Mouse (Mus musculus) brown adipose tissue, adult 24 weeks (tissue): ENCODE measurements around the gene Akt2. TPM values are rescaled to one million over a fixed set of nuclear protein-coding genes. Genes with fewer than 3 reads are reported as not detected.

ENCODE experiments used
- H3K27ac ChIP-seq: fragments of 200-500 bp; replicated peaks from 2 replicates; pipeline ENCODE4 v1.5.1; 2012; ENCODE audit warnings: low read depth, mild to moderate bottlenecking, low read length
- H3K4me1 ChIP-seq: fragments of 200-500 bp; 2 replicates; pipeline ENCODE4 v1.6.1; 2012; ENCODE audit warnings: low read length, mixed read lengths; ENCODE audit not compliant: control insufficient read depth, insufficient read depth, insufficient read length
- H3K4me3 ChIP-seq: fragments of 200-500 bp; 2 replicates; pipeline ENCODE4 v1.5.1; 2012; ENCODE audit warnings: low read depth, mild to moderate bottlenecking, low read length, moderate library complexity; ENCODE audit not compliant: insufficient read depth
- polyA plus RNA-seq: library from polyadenylated mRNA; stranded (reverse); fragments of >200 nt; gene quantifications from 2 replicates; pipeline ENCODE4 v1.2.4, GENCODE M21; 2012; ENCODE audit not compliant: missing spikeins, insufficient read depth, insufficient read length

Gene Akt2
- polyA plus RNA-seq, 1 experiment, result 321 TPM

DNA sequence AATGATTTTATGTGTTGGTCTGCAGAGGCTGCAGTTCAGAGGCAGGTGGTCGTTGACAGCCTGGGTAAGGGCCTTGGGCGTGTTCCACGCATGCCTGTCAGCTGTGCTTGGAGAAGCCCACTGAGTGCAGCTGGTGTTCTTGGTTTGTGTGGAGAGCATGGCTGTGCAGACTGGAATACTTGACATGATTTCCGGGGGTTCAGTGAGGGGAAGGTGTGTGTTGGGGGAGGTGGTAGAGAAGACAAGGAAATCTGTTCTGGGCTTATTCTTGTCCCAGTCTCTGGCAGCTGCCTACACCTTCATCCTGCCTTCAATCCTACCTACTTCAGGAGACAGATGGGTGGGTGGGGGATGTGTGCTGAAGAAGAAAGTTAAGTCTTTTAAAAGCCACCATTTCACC, 10.3 kb downstream of the Akt2 start:
- Histone ChIP-seq H3K27ac (no peak overlapping the region), H3K4me3 (no peak overlapping the region), H3K4me1 (peaks cover 34% of the 10 kb centered on the region)

DNA sequence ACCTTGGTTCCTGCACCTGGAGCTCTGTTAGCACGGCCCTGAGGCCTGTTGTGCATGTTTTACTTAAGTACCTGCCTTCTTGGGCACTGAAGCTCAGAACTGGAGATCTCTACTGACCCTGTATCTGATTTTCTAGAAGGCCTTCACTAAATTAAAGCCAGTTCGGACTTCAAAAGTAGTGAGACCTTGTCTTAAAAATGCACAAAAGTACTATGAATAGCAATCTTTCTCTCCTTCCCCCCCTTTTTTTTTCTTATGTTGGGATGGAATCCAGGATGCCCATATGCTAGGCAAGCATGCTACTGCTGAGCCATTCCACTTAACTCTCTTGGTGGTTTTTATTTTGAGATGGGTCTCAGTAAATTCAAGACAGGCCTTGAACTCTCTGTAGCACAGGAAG, 10.8 kb downstream of the Akt2 start:
- Histone ChIP-seq H3K4me1 (peaks cover 29% of the 10 kb centered on the region), H3K27ac (no peak overlapping the region), H3K4me3 (no peak overlapping the region)

DNA sequence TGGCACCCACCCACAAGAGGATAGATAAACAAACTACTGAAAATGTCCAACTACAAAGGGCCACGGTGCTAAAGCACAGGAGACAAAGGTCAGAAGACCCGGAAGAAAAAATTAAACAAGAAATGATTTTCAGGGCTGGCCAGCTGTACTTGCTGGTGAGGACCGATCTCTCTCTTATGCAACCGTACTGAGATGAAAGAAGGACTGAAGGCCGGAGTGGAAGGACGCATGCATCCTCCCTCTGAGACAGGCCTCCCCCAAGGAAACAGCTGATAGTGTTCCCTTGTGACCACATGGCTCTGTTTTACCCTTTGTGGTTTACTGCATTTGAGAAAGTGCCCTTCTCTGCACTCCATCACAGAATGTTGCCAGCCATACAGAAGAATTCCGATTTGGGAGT, 11.5 kb downstream of the Akt2 start:
- Histone ChIP-seq H3K4me3 (no peak overlapping the region), H3K4me1 (peaks cover 22% of the 10 kb centered on the region), H3K27ac (no peak overlapping the region)

DNA sequence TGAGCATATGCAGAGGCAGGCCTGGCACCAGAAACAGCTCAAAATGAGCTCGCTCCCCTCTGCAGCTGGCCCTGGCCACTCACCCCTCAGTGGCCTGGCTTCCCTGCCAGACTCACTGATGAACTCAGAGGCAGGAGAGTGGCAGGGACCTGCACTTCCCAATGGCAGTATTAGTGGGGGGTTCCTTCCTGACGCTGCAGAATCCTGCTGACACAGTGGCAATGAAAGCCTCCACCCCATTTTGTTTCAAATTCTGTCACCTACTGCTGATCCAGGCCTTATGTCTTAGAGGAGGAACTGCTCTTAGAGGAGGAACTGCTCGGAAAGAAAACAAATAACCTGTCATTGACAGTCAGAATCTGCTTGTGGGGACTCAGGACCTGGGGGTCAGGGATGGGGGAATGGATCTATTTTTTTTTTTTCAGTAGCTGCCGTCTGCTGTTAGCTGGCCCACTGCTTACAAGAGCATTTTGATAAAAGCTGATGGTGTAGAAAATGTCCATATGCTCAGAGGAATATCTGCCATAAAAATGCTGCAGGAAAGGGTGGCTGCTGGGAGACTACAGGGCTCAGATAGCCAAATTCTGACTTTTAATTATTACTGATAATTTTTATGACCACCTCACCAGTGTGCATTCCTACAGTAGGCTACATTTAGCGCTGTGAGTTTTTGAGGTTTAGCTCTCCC, 13.5 kb downstream of the Akt2 start:
- H3K4me1 ChIP-seq, result peaks cover 26% of the 10 kb centered on the region
- no peak overlapping the region for H3K4me3 ChIP-seq
- H3K27ac ChIP-seq, result peak overlapping the region; percentile 66

DNA sequence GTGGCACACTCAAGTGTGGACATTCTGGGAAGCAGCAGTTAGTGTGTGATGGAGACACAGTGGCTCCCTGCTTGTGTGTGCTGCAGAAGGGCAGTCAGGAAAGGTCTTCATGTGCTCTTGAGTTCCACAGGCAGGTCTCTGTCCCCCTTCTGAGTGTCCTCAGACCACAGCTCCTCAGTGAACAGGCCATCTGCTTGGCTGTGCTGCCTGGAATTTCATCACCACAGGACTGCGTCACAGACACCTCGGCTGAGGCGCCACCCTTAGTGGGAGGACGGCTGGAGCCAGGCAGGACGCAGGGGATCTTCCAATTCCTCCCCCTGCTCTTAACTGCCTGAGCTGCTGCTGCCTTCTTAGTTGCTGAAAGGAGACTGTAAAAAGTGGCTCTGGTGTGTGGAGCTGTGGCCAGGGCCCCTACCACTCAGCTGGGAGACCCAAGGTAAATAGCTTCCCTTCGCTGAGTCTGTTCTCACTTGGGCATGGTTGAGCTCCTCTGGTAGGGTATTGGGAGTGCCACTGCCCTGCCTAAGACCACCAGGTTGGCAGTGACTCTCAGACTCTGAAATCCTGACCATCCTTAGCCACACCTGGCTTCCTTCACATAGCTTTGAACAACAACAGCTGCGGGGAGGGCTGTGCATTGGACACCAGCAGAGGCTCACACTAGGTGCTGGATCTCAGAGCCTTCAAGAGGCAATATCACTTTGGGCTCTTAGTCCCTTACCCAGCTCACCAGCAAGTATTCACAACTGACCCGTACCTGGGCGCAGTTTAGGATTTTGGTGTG, 14.3 kb downstream of the Akt2 start:
- peak overlapping the region; percentile 57 for H3K4me3 ChIP-seq
- peak overlapping the region; percentile 94 for H3K27ac ChIP-seq
- peaks cover 19% of the 10 kb centered on the region for H3K4me1 ChIP-seq

DNA sequence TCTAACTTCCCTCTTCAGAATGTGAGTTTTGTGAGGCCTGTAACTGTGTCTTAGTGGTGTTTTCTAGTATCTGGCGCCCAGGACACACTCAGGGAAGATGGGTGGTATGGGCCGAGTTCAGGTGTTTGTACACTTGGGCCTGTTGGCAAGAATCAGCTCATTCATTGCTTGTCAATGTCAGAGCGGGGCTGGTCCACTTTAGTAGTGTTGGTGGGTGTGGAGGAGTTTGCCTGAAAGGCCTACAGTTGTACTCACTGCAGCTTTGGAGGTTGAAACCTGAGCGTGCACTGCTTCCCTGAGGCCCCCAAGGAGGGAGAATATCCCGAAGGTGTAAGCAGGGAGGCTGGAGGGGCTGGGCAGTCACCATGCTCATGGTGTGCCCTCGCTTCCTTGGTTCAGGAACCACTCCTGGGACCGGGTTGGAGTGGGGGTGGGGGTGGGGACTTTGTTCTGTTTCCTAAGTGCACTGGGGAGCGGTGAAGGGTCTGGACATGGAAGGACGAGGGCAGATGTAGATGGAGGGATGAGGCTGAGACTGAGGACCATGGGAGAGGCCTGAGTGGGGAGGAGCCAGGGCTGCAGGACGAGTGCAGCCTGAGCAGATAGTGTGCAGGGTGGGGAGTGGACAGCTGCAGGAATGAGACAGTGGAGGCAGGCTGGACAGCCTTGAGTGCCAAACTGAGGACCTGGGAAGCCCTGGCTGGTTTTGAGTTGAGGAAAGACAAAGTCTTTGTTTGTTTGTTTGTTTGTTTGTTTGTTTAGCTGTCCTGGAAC, 15.3 kb downstream of the Akt2 start:
- H3K4me1 ChIP-seq, result peaks cover 19% of the 10 kb centered on the region
- H3K27ac ChIP-seq, result peak overlapping the region; percentile 94
- H3K4me3 ChIP-seq, result peak overlapping the region; percentile 57

DNA sequence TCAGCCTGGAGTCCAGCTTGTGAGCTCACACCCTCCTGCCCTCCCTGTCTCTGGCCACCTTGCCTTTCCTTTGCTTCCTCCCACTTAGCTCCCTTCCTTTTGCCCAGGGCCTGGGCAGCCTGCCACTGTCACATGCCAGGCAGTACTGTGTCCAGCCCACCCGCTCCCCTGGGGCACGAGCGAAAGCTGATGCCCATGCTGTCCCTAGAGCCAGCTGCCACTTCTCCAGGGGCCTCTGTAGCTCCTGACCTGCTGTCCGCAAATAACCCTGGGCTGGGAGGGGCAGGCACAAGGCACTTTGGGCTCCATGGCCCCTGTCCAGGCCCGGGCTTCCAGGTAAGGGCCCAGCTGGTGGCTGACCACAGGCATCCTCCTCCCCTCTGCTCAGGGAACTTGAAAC, 16.2 kb downstream of the Akt2 start:
- H3K4me1 ChIP-seq, result peaks cover 19% of the 10 kb centered on the region
- H3K27ac ChIP-seq, result peak overlapping the region; percentile 94
- peak overlapping the region; percentile 57 for H3K4me3 ChIP-seq

DNA sequence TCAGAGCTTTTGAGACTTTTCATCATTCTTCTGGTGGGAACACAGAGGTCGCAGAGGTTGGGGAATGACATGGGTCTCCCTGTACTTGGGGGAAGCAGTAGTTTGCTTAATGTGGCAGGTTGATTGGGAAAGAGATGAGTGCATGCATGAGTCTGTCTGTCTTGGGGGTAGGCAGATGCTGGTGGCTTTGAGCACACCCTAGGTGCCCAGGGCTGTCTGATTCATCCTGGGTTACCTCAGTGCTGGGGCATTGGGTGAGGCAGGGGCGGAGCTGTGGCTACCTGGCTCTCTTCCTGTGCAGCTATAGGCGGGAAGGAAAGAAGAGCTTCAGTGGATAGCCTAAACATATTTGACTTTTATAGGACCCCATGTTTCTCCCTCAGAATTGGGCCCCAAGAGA, 16.8 kb downstream of the Akt2 start:
- Histone ChIP-seq H3K4me3 (peak overlapping the region; percentile 36), H3K4me1 (peaks cover 16% of the 10 kb centered on the region), H3K27ac (peak overlapping the region; percentile 81)

DNA sequence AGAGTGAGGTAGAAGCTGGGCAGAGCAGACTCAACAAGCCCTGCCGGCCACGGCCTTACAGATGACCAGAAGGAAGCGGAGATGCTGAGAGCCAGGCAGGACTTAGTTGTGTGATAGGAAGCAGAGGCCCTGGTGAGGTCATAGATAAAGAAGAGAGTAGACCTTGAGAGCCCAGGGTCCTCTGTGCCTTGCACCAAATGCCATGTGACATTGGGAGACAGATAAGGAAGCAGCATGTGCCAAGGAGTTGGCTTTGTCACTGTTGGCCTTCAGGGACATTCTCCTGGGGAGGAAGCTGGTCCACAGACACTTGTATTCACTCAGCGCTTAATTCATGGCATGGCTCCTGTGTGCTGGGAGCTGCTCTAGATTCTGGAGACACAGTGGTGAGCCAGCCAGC, 17.9 kb downstream of the Akt2 start:
- Histone ChIP-seq H3K4me3 (0 out of 2 replicates have a peak overlapping the region, but pooled peaks have one; percentile 1), H3K27ac (peak overlapping the region; percentile 81), H3K4me1 (peaks cover 13% of the 10 kb centered on the region)

DNA sequence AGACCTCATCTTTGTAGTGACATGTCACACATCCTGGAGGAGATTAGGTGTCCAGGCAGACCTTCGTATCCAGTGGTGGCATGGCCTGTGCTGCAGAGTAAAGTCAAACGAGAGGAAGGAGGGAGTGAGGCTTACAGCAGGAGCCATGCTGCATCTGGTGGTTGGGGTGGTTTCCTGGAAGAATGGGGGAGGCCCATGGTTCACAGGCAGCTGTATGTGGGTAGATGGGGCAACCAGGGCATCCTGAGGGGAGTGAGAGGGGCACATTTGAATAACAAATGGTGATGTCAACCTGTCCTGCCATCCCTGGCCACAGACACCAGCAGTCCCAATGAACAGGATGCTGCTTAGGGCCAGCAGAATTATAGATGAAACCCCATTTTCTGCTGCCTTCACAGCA, 18.3 kb downstream of the Akt2 start:
- Histone ChIP-seq H3K4me3 (0 out of 2 replicates have a peak overlapping the region, but pooled peaks have one; percentile 1), H3K27ac (peak overlapping the region; percentile 81), H3K4me1 (peaks cover 15% of the 10 kb centered on the region)

DNA sequence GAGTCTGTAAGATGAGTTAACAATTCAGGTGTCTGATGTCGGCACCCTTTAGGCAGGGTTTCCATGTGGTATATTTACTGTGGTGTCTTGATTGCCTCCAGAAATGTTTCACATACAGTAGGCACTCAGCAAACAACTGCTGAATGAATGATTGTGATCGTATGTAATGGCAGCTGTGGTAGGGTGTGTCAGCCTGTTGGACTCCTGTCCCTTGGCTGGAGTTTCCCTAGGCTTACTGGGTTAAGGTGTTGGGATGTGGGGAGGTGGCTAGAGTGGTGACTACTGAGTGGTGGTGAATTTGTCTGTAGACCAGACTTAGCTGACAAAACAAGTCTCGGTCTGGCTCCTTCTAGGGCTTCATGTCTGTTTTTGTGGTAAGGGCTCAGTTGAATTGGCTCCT, 19.0 kb downstream of the Akt2 start:
- Histone ChIP-seq H3K4me1 (peaks cover 13% of the 10 kb centered on the region), H3K27ac (peak overlapping the region; percentile 81), H3K4me3 (no peak overlapping the region)

DNA sequence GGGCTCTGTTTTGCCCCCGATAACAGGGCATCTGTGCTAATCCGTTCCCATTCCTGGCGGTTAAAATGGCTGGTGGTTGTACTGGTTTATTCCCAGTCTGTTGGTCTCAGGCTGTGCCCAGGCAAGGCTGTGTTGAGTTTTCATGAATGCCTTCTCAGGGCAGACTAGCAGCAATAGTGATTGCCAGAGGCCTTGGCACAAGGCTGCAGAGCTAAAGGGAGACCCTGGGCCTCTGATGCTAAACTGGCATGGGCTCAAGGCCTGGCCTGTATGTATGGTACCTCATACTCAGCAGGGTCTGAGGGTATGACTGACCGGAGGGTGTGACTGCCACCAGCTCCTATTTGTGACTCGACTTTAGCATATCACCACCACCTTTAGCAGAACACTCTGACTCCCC, 19.5 kb downstream of the Akt2 start:
- peaks cover 12% of the 10 kb centered on the region for H3K4me1 ChIP-seq
- H3K27ac ChIP-seq, result peak overlapping the region; percentile 81
- peak overlapping the region; percentile 19; the same call in 1 of the 2 replicates for H3K4me3 ChIP-seq

DNA sequence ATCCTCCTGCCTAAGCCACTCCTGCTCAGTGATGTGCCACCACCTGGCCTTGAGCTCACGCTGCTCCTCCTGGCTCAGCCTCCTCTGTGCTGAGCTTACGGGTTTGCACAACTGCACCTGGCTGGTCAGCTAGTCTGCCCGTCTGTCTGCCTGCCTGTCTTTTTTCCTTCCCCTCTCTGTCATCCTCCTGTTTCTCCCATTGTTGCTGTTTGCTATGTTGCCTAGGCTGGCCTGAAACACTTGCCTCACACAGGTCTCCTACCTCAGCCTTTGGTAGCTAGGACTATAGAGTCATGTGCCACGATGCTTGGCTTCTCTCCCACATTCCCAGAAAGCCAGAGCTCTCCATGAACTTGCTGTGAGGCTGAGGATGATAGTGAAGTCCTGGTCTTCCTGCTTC, 21.6 kb downstream of the Akt2 start:
- H3K27ac ChIP-seq, result no peak overlapping the region
- H3K4me3 ChIP-seq, result no peak overlapping the region
- peaks cover 12% of the 10 kb centered on the region for H3K4me1 ChIP-seq

DNA sequence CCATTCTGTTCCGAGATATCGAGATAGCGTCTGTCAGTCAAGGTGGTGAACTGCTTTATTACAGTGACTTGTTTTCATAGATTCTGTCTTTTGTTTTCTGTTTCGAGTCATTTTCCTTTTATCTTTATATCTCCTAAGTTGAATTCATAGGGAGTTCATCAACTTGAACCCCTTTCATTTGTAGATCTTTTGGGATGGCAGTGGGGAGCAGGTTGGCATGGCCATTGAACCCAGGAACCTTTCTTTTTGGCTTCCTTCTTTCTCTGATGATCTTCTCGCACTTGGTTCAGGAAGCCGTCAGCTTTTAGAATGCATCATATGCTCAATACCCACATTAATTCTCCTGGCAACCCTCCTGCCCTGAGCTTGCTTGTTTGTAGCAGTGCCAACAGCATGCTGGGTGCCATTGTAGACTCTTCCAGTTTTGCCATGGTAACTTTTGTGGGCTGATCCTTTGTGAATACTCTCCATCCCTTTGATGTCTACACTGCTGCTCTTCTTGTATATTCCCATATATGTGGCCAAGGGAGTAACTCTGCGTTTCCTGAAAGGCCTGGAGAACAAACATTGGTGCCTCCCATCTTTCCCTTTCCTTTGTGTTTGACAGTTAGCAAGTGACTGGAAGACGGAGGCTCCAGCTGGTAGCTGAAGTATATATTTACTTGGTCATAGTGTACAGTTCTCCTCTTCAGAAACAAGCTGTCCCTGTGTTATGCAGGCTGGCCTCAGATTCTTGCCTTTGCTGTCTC, 22.6 kb downstream of the Akt2 start:
- Histone ChIP-seq H3K27ac (no peak overlapping the region), H3K4me1 (peaks cover 9% of the 10 kb centered on the region), H3K4me3 (no peak overlapping the region)

DNA sequence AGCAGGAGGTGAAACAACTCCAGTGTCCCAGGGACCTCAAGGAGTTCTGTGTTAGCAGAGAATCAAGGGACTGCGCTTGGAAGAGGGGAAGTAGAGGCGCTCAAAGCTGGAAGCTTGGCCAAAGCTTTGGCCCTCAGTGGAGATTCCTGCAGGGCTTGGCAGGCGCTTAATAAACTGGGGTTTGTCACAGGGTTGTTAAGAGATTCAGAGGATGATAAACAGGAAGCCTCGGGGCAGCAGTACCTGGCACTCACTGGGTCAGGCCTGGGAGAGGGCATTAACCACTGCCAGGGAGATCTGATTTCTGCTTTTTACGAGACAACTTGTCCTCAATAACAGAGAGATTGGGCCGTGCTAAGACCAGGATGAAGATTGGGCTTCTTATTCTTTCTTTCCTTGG, 29.7 kb downstream of the Akt2 start:
- peak overlapping the region; percentile 63 for H3K27ac ChIP-seq
- H3K4me1 ChIP-seq, result peaks cover 5% of the 10 kb centered on the region; the same call in 1 of the 2 replicates
- H3K4me3 ChIP-seq, result no peak overlapping the region
